Mouse (Mus musculus) T-helper 2 cell (primary cell): ENCODE measurements around the gene Rspry1.

ENCODE experiments used
- in situ Hi-C: fragments of 300-600 bp; cut with MboI, MseI; formaldehyde crosslinking; loops from one replicate; pipeline ENCODE4 v1.15.1; 2025; ENCODE audit warnings: high pct_unique_total_duplicates

The Rspry1 gene

DNA sequence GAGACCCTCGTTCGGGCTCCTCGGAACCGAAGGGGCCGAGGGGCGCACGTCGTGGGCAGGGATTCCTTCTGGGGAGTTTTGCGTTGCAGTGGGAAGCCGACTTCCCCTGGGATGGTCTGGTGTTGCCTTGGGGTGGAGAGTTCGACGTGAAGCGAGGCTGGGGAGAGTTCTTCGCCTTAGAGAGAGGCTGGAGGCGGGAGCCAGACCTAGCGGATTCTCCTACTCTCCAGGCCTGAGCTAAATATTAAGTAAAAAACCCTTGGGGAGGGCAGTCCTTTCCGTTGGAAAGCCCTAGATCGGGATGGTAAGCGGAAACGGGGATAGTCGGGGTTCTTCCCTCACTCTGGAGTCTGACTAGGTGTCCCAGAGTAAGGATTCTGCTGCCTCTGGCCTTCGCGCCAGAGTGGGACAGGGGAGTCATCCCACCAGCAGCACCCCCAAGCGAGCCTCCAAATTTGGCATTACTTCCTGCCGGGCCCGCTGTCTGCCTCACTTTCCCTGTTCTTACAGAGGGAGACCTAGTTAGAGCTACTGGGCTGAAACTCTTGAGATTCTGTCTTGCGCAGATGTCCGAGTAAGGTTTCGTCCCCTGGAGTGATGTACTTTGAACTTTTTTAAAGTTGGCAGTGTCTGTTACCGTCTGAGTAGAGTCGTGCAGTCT lies 864 bp downstream of the Rspry1 start:
- in situ Hi-C loops: no loop called here

DNA sequence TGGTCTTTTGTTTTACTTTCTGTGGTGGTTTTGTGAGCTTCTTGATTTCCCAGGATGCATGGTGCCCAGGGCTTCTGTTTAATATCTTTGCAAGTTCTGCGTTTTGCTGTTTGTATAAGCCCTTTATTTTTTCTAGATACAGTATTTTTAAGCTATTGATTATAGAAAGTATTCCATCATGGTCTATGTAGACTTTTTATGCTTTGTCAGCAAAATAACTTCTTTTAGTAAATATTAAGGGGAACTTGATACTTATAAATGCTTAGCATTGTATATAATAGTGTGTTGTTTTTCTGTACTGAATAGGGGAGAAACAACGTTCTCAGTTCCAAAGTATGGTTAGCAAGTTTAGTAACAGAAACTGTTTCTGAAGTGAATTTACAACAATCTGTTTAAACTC lies 2.3 kb downstream of the Rspry1 start:
- in situ Hi-C loops: no loop called here

DNA sequence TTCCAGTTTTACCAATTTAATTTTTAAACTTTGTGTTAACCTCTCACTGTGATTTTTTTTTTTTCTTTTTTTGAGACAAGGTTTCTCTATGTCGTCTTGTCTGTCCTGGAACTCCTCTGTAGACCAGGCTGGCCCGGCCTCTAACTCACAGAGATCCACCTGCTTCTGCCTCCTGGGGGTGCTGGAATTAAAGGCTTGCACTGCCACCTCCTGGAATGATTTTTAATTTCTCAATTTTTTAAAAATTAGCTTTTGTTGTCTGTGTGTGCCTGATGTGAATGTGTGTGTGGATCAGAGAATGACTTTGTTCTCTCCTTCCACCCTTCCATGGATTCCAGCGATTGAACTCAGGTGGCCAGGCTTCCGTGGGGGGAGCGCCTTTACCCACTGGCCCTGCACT lies 5.3 kb downstream of the Rspry1 start:
- in situ Hi-C loops: no loop called here

- in situ Hi-C loops: no loop called here
Observed at GRCm38 (mm10) chr8:94624885-94625284, 23.1 kb downstream of the Rspry1 start.

DNA sequence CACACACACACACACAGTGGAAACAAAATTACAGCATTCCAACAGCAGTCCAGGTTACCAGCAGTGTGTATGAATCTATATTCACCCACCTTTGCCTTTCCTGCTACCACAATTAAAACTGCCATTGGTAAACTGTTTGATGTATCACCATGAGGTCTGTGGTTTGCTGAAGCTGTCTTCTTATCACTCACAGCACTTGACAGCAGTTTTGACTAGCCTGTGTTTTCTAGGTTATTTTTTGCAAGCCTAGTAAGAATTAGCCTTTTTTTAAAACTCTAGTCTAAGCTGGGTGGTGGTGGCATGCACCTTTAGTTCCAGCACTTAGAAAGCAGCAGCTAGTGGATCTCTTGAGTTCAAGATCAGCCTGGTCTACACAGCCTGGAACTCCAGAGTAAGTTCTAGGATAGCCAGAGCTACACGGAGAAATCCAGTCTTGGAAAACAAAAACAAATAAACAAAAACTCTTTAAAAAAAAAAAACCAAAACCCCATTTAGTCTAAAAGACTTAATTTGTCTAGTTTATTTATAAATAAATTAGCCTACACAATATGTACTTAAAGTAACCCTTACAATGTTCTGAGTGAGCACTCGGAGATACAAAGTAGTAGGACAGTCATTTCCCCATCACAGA lies 31.9 kb downstream of the Rspry1 start:
- in situ Hi-C loops: no loop called here

GRCm38 (mm10) chr8:94634211-94634610 lies 32.5 kb downstream of the Rspry1 start:
- in situ Hi-C loops: no loop called here

GRCm38 (mm10) chr8:94641183-94641582 lies 39.4 kb downstream of the Rspry1 start:
- in situ Hi-C loops: no loop called here

GRCm38 (mm10) chr8:94641938-94642337 lies 40.2 kb downstream of the Rspry1 start:
- in situ Hi-C loops: no loop called here

DNA sequence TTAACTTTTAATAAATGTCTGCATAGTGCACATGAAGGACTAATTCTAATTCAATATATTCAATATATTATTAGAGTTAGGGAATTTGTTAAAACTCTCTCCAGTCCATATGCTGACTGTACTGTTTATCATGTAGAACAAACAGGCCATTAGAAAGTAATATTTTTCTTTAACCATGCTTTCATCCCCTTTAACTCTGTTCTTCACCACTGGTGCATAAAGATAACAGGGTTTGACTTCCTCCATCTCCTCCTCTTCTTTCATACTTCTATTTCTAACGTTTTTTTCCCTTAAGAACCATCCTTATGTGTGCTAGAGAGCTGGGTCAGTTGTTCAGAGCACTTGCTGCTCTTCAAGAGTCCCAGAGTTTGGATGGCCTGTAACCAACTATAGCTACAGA lies 43.5 kb downstream of the Rspry1 start:
- in situ Hi-C loops: no loop called here

- in situ Hi-C loops: no loop called here
Observed at GRCm38 (mm10) chr8:94646165-94646564, 44.4 kb downstream of the Rspry1 start.

GRCm38 (mm10) chr8:94649496-94649895 lies 47.8 kb downstream of the Rspry1 start:
- in situ Hi-C loops: no loop called here

- in situ Hi-C loops: no loop called here
Observed at GRCm38 (mm10) chr8:94652951-94653350, 51.2 kb downstream of the Rspry1 start.

GRCm38 (mm10) chr8:94654994-94655393 lies 53.3 kb downstream of the Rspry1 start:
- in situ Hi-C loops: no loop called here

GRCm38 (mm10) chr8:94658031-94658430 lies 56.3 kb downstream of the Rspry1 start:
- in situ Hi-C loops: no loop called here

- in situ Hi-C loops: no loop called here
Observed at GRCm38 (mm10) chr8:94660418-94660817, 58.7 kb downstream of the Rspry1 start.

- in situ Hi-C loops: no loop called here
Observed at GRCm38 (mm10) chr8:94664722-94665121, 63.0 kb downstream of the Rspry1 start.

DNA sequence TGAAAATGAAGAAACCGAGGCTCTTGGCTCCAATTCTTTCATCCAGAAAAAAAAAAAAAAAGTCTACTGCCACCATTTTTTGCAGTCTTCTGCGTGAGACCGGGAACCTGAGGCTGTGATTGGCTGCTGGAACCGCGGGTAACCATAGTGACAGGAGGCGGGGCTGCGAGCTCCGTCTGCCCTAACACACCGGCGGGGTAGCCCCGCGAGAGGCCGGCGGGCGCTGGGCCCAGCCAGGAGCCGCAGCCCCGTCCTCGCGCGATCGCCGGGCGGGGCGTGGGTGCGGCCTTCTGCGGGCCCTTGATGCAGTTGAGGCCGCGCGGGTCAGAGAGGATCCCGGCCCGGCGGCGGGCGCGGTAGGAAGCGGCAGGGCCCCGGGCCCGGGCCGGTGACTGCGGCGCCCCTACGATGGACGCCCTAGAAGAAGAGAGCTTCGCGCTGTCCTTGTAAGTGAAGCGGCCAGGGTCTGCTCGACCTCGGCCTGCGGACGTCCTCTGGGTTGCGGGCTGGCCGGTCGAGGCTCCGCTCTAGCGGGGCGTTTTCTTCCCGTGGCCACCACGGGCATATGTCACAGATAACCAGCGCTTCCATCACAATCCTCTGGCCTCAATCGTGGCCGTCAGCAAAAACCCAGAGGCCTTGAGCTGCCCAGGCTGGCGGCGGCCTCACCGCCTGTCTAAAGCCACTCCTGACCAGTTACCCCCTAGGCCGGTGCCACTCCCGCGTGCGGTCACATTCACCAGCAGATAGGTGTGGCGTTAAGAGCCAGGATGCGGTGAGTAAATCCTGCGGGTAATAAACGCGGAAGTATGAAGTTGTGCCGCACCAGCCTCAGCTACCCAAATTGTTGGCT lies 64.9 kb downstream of the Rspry1 start, which contains the start of gene Arl2bp:
Arl2bp (plus strand) TSS at position 145 of the 853 bp plus-strand sequence.
- in situ Hi-C loops: no loop called here

GRCm38 (mm10) chr8:94674384-94674783 lies 72.6 kb downstream of the Rspry1 start:
- in situ Hi-C loops: loop anchor here (10.0 kb wide), 1 partner anchor 1190 kb away; no protein-coding TSS in a partner anchor

DNA sequence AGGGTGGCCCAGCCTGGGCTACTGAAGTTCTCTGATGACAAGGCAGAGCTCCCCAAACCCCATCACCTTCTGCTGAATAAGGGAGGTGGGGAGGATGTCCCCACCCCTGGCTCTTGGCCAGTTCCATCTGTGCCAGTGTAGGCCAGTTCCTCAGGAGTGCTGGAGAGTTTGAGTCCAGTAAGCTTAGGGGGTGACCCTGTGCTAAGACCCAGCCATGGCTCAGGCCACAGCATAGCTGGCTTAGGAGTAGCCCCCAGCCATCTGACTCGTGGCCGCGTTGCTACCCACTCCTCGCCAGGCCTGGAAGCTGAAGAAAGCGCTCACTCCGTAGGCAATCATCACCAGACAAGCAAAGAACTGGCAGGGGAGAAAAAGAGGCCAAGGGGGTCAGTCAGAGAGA lies 74.2 kb downstream of the Rspry1 start:
- in situ Hi-C loops: loop anchor here (10.0 kb wide), 1 partner anchor 1189 kb away; no protein-coding TSS in a partner anchor

DNA sequence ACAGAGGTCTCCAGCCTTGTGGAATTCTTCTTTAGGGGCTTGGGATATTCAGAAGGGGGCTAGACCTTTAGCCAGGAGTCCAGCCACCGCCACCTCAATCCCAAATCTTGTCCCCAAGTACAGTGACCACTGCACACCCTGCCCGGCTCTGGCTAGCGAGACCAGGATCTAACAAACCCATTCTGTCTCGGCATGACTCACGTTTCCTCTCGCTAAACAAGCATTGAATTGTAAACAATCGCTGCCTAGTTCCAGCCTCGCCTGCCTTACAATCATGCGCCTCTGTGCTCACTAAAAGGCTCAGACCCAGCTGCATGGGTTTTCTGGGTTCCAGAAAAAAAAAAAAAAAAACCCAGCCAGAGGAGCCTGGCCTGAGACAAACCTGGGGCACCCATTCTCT lies 76.8 kb downstream of the Rspry1 start:
- in situ Hi-C loops: loop anchor here (10.0 kb wide), 1 partner anchor 1186 kb away; no protein-coding TSS in a partner anchor

- in situ Hi-C loops: no loop called here
Observed at GRCm38 (mm10) chr8:94680414-94680813, 78.7 kb downstream of the Rspry1 start.
